Mouse (Mus musculus): ENCODE data around the gene Erbin.

Gene Erbin

DNA sequence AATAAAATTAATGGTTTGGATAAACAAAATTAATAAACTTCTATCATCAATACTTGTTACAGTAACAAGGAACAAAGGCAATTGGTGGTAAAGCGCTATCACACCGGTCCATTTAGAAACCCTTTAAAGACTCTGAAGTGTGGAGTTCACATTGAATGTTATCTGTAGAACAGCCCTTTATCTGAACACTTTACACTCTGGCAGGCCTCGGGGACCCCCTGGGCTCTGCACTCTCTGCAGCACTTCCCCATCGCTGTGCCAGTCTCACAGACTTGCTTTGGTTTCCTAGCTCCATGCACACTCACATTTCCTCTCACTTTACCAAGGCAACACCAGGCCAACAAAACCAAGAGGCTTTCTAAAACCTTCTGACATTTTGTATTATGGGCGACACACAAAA, 100.9 kb downstream of the Erbin start:
- DNase-seq (ENCODE audit: extremely low read depth, low read depth) = no peak

DNA sequence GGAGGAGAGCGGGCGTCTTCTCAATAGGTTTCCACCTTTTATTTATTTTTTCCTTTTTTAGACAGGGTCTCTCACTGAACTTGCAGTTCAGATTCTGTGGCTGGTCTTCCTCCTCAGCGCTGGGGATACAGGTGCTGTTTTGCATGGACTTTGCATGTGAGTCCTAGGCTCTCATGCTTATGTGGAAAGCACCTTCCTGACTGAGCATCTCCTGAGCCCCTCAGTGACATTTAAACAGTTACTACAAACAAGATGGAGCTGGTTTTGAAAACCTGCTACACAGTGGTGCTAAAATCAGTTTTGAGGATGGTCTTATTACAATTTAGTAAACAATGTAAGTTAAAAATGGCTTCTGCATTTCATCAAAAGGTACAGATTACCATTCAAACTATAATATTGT, 102.4 kb downstream of the Erbin start:
- DNase-seq (ENCODE audit: extremely low read depth, low read depth) = no peak

DNA sequence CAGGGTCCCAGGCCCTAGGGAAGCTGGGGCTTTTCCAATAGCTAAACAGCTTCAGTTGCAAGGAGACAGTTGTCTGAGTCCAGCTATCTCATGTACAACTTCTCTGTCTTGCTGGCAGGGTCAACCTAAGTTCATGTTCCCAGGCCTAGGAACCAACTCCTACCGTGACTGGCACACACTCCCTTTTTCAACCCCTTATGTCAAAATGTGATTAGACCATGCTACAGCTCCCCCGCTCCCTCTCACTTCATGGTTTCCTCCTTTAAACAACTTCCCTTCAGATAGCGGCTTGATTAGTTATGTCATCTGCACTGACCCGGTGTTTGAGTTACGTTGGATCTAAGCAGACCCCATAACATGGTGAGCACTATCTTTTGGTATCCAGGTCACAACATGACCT, 112.8 kb downstream of the Erbin start:
- DNase-seq (ENCODE audit: extremely low read depth, low read depth) = peak; percentile 33

DNA sequence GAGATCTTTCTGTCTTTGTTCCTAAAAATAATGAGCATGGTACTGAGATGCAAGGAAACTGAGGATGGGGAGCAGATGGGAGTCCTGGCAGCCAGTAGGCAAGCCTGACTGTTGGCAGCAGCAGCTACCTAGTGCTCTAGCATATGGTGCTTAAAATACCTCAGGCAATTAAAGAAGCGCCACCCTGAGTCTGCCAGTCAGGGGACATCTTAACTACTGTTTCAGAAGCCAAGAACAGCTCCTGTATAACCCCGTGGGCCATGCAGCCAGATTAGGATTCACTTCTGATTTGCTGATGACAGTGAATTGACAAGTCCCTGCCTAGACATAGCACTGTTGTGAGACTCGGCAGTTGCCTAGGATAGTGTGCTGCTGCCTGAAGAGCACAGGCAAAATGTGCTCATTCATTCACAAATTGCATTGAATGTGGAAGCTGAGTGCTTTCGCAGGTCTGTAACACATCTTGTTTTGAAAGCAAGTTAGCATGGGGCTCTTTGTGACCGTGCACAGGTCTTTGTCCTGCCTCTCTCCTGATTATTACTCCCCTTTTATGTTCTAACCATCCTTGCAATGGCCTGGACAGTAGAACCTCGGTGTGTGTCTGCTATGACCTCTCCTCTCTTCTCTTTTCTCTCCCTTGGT, 114.0 kb downstream of the Erbin start:
- no peak for DNase-seq (ENCODE audit: extremely low read depth, low read depth)

DNA sequence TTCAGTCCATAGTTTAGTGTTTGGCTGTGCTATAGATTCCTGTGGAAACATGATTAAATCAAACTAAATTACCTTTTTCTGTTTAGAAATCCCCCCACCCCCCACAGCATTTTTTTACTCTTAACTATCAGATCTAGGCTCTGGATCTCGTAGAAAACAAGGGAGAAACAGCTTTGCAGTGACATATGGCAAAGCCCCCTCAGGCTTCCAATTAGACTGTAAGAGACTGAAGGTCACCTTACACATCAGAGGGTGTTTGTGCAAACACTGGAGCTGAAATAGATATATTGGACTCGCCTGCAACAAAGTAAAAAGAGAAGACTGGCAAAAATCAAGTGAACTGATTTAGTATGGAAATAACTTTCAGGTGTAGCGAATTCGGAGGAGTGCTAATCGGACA, 116.6 kb downstream of the Erbin start:
- no peak for DNase-seq (ENCODE audit: extremely low read depth, low read depth)

- no peak for DNase-seq (ENCODE audit: extremely low read depth, low read depth)
These were observed 119.3 kb downstream of the Erbin start for GRCm38 (mm10) chr13:103801021-103801420.

DNA sequence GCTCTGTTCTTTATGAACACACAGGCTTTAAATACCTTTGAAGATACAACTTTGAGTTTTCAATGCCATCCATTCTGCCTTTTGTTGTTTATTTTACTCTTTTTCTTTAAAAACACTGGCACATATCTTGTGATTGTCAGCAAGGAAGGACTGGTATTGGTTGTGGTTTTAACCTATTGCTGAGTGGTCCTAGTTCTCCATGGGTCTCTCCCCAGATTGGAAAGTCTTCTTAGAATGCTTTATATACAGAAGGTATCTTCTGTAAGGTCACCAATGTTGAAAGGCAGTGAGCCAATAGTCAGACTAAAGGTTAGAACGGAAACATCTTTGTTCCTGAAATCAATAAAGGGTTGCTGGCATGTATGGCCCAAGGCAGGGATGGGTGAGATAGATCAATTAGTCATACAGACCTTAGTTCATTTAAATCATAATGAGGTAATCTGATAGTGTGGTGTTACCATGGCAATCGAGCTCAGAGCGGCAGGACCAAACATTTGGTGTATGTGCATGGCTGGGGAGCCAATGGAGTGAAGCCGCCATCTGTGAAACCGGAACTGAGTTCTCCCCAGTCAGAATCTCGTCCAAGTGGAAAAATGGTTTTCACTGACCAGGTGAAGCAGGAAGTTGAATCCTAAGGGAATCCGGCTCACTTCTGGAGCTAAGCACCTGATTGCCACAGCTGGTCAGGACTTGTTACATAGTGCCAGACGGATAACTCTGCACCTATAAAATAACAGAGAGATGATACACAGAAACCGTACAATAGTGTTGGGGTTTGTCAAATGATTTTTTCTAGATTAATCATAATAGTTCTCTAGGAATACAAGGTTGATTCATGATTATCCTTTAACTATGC, 125.4 kb downstream of the Erbin start:
- DNase-seq (ENCODE audit: extremely low read depth, low read depth) = no peak

GRCm38 (mm10) chr13:103779922-103780585, 140.3 kb downstream of the Erbin start:
- no peak for DNase-seq (ENCODE audit: extremely low read depth, low read depth)

- DNase-seq (ENCODE audit: extremely low read depth, low read depth) = no peak
These were observed 143.2 kb downstream of the Erbin start for GRCm38 (mm10) chr13:103777126-103777525.

DNA sequence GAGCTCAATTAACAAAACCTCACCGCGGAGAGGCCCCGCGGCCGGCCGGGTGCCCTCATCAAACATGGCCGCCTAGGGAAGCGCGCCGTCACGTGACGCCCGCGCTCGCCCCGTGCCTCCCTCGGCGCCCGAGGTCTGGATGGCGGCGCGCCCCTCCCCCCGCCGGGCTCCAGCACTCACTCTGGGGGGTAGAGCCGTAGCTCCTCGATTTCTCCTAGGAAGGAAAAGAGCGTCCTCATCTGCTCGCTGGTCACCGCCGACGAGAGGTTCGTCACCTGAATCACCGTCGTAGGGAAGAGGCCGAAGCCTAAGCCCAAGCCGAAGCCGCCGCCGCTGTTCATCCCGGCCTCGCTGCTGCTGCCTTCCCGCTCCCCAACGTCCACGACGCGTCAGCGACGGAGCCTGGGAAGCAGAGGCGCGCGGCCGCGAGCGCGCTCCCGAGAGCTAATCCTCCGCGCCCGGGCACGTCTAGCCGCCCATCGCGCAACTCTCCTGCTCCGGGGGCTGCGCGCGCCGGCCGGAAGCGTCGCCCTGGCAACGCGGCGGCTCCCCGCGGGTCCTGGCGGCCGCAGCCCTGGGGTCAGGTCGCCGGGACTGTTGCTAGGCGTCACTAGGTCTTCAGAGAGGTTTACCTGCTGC, 146.1 kb downstream of the Erbin start, which contains the start of gene Srek1:
Srek1 (minus strand) TSS at position 490 of the 639 bp plus-strand sequence.
- DNase-seq (ENCODE audit: extremely low read depth, low read depth) = peak; percentile 63

DNA sequence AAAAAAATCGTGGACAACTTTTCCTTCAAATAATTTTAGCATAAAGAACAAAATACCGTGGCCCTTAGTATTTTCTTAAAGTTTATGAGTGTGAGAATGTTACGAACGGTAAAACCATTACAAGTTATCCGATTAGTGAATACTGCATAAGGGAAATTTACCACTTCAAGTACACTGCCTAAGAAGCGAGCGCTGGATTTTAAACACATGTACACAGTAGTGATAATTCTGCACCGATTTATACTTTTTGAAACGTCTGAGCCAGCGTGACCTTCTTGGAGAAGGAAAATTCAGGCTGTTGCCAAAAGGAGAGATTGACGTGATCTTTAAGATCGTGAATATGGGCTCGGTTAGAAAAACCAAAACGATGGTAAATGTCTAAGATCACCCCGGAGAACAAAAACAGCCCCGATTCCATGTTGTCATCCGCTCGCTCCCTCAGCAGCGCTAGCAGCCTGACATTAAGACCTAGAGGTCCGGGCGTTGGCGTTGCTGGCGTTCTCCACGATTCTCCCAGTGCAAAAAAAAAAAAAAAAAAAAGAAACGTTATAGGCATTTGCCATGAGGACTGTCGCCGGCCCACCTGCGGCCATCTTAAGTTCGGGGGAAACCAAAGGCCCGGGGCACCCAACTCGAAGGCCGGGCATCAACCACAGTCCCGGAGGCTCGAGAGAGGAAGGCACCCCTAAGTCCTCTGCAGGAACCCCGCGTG, 146.8 kb downstream of the Erbin start:
- DNase-seq (ENCODE audit: extremely low read depth, low read depth) = peak; percentile 15

DNA sequence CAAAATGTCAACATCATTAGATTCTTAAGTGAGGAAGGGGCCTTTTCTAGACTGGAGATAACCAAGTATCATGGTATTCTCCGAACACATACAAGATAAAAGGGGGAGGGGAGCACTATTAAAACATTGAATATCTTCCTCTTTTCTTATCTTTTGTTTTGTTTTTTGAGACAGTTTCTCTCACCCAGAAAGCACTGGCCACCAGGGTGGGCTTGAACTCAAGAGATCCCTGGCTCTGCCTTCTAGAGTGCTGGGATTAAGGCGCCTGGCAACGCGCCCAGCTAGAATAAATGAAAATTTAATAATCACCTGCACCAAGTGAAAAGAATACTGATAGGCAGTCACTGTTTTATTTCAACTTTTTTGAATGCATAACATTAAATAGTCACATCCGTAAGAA, 147.4 kb downstream of the Erbin start:
- DNase-seq (ENCODE audit: extremely low read depth, low read depth) = peak; percentile 55

DNA sequence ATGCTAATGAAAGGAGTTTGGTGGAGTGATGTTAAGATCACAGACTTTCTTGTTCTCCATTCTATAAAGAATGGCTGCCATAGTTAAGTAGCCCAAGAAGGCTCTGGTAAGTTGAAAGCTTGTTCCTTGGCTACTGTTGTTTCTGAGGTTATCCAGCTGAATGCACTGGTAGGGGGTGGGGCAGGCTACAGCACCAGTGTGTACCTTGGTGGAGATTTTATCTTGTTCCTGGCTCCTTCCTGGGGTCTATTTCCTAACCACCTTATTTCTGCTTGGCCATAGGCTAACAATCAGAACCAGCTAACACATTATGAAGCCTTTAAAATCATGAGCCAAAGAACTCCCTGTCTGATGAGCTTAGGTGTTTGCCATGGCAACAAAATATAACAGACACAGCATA, 149.5 kb downstream of the Erbin start:
- no peak for DNase-seq (ENCODE audit: extremely low read depth, low read depth)
